Mouse (Mus musculus) thymus, postnatal 10 days (tissue): ENCODE data around the gene Ankfy1.
A peak's percentile ranks its signal among the peaks of the same experiment; 100 is the strongest.

Experiments
- DNase-seq, 2 experiments: peaks; one replicate each; pipeline ENCODE4 v3.0.0; 2021; ENCODE audit warnings: low spot score in 2 of 2

The Ankfy1 gene

GRCm38 (mm10) chr11:72792033-72792432 lies 102.2 kb downstream of the Ankfy1 start:
- no peak for DNase-seq

DNA sequence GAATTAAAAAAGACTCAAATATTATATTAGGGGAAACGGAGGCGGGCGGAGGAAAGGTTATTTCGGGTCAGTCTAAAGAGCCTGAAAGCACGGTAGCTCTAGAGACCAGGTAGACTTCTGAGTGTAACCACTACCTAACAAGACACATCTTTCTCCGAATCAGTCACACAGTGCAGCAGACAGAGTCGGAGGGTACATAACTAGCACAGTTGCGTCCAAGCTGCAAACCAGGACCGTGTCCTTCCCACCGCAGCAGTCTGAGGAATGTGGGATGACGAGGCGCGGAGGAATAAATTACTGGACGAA lies 105.3 kb downstream of the Ankfy1 start:
- DNase-seq, result no peak

GRCm38 (mm10) chr11:72795455-72796295 lies 105.9 kb downstream of the Ankfy1 start, which contains the start of the genes Cyb5d2 and Zzef1:
TSS of gene Cyb5d2 (minus strand) at chr11:72796142.
TSS of gene Zzef1 (plus strand) at chr11:72796226.
- DNase-seq, result peak; percentile 92 to 94

DNA sequence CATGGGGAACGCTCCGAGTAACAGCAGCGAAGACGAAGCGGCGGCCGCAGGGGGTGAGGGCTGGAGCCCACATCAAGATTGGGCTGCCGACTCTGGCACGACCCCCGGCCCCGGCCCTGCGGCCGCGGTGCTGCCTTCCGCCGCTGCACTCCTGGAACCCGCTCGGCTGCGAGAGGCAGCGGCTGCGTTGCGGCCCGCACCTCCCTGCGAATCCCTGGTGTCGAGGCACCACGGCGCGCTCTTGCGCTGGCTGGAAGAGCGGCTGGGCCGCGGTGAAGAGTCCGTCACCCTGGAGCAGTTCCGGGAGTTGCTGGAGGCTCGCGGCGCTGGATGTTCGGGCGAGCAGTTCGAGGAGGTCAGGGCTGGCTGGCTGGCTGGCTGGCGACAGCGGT lies 106.5 kb downstream of the Ankfy1 start:
- no peak for DNase-seq

- DNase-seq, result no peak
Measured at GRCm38 (mm10) chr11:72796773-72797338, 107.0 kb downstream of the Ankfy1 start.

DNA sequence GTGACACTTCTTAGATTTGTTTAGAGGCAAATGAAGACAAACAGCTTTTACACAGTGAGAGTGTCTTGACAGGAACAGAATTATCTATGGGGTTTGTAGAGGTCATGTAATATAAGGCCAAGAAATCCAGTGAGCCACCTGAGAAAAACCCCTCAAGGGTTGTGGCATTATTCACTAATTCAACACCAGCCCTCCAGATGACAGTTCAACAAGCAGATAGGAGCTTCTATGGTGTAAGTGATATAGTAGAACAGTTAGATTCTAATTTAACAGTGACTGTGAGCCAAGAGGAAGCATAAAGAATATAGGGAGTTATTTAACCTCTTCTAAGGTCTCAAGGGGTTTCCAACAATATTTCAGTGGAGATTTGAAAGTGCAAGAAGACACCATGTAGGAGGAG lies 108.3 kb downstream of the Ankfy1 start:
- no peak for DNase-seq

DNA sequence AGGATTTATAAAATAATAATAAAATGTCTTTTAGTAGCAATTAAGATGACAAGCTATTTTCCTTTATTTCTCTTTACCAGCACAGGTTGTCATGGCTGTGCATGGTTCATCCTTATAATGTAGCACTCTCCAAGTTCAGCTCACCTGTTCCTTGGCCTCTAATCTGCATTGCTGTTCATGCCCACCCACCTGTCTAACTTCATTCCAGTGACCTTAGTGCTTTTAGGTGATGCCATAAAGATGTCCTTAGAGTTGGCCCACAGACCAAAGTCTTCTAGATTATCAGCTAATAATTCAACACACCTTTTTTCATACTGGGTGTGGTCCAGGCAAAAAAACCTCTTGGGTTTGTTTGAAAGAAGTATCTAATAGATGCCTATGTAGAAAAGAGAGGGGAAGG lies 111.4 kb downstream of the Ankfy1 start:
- DNase-seq, result no peak

DNA sequence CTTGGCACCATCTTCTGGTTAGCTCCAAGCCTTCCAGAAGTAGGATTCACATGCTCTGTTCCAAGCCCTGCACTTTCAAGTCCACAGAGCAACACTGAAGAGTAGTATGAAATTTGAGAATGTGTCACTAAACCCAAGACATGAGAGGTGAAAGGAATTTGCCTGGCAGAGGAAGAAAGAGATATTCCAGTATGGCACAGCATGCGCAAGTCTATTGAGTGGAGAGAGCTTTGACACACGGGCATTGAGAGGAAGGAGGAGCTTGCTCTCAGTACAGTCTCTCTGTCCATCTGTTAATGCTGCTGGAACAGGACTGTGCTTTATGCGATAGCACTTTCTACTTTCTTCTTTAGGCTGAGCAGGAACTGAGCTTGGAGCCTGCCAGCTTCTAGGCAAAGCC lies 113.2 kb downstream of the Ankfy1 start:
- no peak for DNase-seq

- DNase-seq, result no peak
Measured at GRCm38 (mm10) chr11:72804586-72804985, 114.8 kb downstream of the Ankfy1 start.

- no peak for DNase-seq
Measured at GRCm38 (mm10) chr11:72805232-72805631, 115.4 kb downstream of the Ankfy1 start.

DNA sequence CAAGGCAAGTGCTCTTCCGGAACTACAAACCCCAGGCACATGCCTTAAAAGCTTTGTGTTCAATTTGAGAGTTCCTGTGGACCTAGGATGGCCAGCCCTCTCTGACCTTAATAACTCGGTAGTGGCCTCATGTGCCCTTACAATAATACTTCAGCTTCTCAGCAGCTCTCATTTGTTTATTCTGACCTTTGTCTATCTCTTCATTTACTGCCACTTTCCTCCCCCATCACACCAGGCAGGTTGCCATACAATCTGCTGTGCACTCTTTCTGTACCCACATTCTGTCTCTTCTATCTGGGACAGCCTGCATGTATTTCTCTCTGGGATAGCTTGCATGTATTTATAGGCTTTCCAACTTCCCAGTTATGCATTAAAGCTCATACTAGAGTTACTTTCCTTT lies 116.8 kb downstream of the Ankfy1 start:
- no peak for DNase-seq

DNA sequence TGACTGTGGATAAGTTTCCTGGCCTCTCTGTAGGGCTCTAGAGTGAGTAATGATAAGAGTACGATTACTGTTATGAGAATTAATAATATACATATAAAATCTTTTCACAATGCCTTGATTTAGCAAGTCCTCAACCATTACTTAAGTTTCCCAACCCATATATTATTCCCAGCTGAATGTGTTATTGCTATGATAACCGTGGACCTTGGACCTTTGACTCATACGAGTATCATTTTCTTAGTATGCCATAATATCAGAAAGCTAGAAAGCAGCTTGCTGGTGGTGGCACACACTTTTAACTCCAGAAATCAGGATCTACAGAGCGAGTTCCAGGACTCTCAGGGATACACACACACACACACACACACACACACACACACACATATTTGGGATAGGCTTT lies 118.2 kb downstream of the Ankfy1 start:
- no peak for DNase-seq

DNA sequence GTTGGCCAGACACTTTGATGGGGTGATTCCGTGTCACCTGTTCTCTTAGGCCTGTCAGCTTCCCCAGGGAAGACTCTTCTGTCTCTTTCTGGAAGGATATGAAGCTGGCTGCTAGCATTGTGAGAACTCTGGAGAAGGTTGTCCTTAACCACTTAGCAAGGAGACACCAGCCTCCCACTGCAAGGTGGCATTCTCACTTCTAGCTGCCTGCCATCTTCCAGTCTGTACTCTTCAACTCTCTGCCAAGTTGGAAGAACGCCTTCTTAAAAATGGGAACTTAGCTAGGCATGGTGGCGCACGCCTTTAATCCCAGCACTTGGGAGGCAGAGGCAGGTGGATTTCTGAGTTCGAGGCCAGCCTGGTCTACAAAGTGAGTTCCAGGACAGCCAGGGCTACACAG lies 123.9 kb downstream of the Ankfy1 start:
- no peak for DNase-seq

GRCm38 (mm10) chr11:72814188-72814587 lies 124.4 kb downstream of the Ankfy1 start:
- DNase-seq, result no peak

DNA sequence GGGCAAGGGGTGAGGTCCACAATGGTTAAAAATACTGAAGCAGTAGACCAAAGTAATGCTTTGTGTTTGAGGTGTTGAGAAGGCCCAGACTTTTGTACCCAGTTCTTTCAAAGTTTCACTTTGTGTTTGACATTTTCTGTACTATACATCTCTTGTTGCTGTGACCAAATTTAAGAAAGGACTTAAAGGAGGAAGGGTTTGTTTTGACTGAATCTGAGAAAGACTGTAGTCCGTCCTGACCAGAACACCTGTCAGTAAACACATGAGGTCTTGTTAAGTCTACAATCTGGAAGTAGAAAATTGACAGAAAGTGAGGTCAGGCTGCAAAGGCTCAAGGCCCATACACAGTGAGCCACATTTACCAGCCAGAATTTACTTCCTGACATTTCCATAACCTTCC lies 127.1 kb downstream of the Ankfy1 start:
- no peak for DNase-seq

GRCm38 (mm10) chr11:72818067-72818466 lies 128.3 kb downstream of the Ankfy1 start:
- DNase-seq, result no peak

DNA sequence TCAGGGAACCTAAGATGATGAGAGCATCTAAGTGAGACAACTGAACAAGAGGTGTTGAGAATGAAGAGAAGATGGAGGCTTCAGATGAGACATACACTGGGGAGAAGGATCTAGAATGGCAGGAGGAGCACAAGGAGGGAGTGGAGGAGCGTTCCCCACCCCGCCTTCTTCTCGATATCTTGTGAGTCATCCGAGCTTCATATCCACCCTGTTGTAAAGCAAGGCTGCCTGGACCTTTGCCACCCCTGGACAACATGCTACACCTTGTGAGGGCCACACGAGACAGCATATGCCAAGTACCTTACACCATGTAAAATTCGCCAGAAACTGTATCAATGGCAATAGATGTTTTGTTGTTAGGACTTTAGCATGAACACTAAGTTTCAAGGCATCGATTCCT lies 131.2 kb downstream of the Ankfy1 start:
- DNase-seq, result no peak
